Mouse (Mus musculus): Measurements from ENCODE around the gene Cisd1. TPM values are rescaled to one million over a fixed set of nuclear protein-coding genes. Genes with fewer than 3 reads are reported as not detected.

Cisd1 gene
- polyA plus RNA-seq, 1 experiment from 2014 or later, result 93.7 TPM

- H3K9me3 ChIP-seq (ENCODE audit: low read depth, low read length), result no peaks in the 10 kb centered on the region
- TF ChIP-seq CTCF (IDR thresholded peaks at IDR 0.05; ENCODE audit: low read depth), result no peak
Observed at GRCm38 (mm10) chr10:71337733-71338132, 7.0 kb downstream of the Cisd1 start.

GRCm38 (mm10) chr10:71332859-71333258, 11.9 kb downstream of the Cisd1 start:
- WGBS, result 90% methylated on average over 9 of the region's 9 CpGs
- Histone ChIP-seq H3K4me2 (no peak overlapping the region), H3K9ac (no peak overlapping the region), H3K27ac (ENCODE audit: low read depth) (no peak overlapping the region), H3K4me1 (ENCODE audit: insufficient read depth) (no peaks in the 10 kb centered on the region), H3K27me3 (ENCODE audit: insufficient read depth, low read length) (no peaks in the 10 kb centered on the region), H3K36me3 (ENCODE audit: insufficient read depth) (peaks cover 39% of the 10 kb centered on the region), H3K4me3 (ENCODE audit: low read depth, low read length) (no peak overlapping the region), H3K9me3 (ENCODE audit: low read depth, low read length) (no peaks in the 10 kb centered on the region)
- DNase-seq (no peak), ATAC-seq (ENCODE audit: insufficient read depth) (no peak)
- no peak for TF ChIP-seq CTCF (IDR thresholded peaks at IDR 0.05; ENCODE audit: low read depth)

More at GRCm38 (mm10) chr10:71337733-71338132, 7.0 kb downstream of the Cisd1 start:
- H3K4me3 ChIP-seq (ENCODE audit: low read depth, low read length), result no peak overlapping the region
- H3K4me1 ChIP-seq (ENCODE audit: insufficient read depth), result peaks cover 2% of the 10 kb centered on the region; the same call in 1 of the 2 replicates
- no peak overlapping the region for H3K27ac ChIP-seq (ENCODE audit: low read depth)
- no peak overlapping the region for H3K9ac ChIP-seq
- DNase-seq, result no peak
- H3K36me3 ChIP-seq (ENCODE audit: insufficient read depth), result peaks cover 22% of the 10 kb centered on the region
- WGBS, result 78% methylated on average over 2 of the region's 2 CpGs
- no peak overlapping the region for H3K4me2 ChIP-seq
- no peaks in the 10 kb centered on the region for H3K27me3 ChIP-seq (ENCODE audit: insufficient read depth, low read length)
- no peak for ATAC-seq (ENCODE audit: insufficient read depth)

GRCm38 (mm10) chr10:71332376-71332775, 12.4 kb downstream of the Cisd1 start:
- Histone ChIP-seq H3K9ac (no peak overlapping the region), H3K27me3 (ENCODE audit: insufficient read depth, low read length) (no peaks in the 10 kb centered on the region), H3K9me3 (ENCODE audit: low read depth, low read length) (no peaks in the 10 kb centered on the region), H3K36me3 (ENCODE audit: insufficient read depth) (peaks cover 39% of the 10 kb centered on the region), H3K4me2 (no peak overlapping the region), H3K4me1 (ENCODE audit: insufficient read depth) (no peaks in the 10 kb centered on the region), H3K4me3 (ENCODE audit: low read depth, low read length) (no peak overlapping the region), H3K27ac (ENCODE audit: low read depth) (no peak overlapping the region)
- 89% methylated on average over 4 of the region's 4 CpGs for WGBS
- ATAC-seq (ENCODE audit: insufficient read depth), result no peak
- no peak for DNase-seq
- peak; percentile 30; the same call in 1 of the 2 replicates for TF ChIP-seq CTCF (IDR thresholded peaks at IDR 0.05; ENCODE audit: low read depth)

- ATAC-seq (ENCODE audit: insufficient read depth), result no peak
- WGBS, result 93% methylated on average over 7 of the region's 7 CpGs
Observed at GRCm38 (mm10) chr10:71331908-71332307, 12.8 kb downstream of the Cisd1 start.

GRCm38 (mm10) chr10:71330070-71330469, 14.7 kb downstream of the Cisd1 start:
- Histone ChIP-seq H3K4me2 (no peak overlapping the region), H3K4me3 (ENCODE audit: low read depth, low read length) (no peak overlapping the region), H3K36me3 (ENCODE audit: insufficient read depth) (peaks cover 26% of the 10 kb centered on the region), H3K27ac (ENCODE audit: low read depth) (no peak overlapping the region), H3K9ac (no peak overlapping the region), H3K9me3 (ENCODE audit: low read depth, low read length) (no peaks in the 10 kb centered on the region), H3K4me1 (ENCODE audit: insufficient read depth) (no peaks in the 10 kb centered on the region), H3K27me3 (ENCODE audit: insufficient read depth, low read length) (no peaks in the 10 kb centered on the region)
- WGBS, result 90% methylated on average over 12 of the region's 12 CpGs
- no peak for DNase-seq
- ATAC-seq (ENCODE audit: insufficient read depth), result no peak
- TF ChIP-seq CTCF (IDR thresholded peaks at IDR 0.05; ENCODE audit: low read depth), result no peak

More at GRCm38 (mm10) chr10:71331908-71332307, 12.8 kb downstream of the Cisd1 start:
- DNase-seq, result no peak
- peaks cover 39% of the 10 kb centered on the region for H3K36me3 ChIP-seq (ENCODE audit: insufficient read depth)
- no peak overlapping the region for H3K4me2 ChIP-seq
- H3K27me3 ChIP-seq (ENCODE audit: insufficient read depth, low read length), result no peaks in the 10 kb centered on the region
- H3K4me1 ChIP-seq (ENCODE audit: insufficient read depth), result no peaks in the 10 kb centered on the region
- H3K27ac ChIP-seq (ENCODE audit: low read depth), result no peak overlapping the region
- no peak overlapping the region for H3K4me3 ChIP-seq (ENCODE audit: low read depth, low read length)
- H3K9me3 ChIP-seq (ENCODE audit: low read depth, low read length), result no peaks in the 10 kb centered on the region
- no peak overlapping the region for H3K9ac ChIP-seq
- TF ChIP-seq CTCF (IDR thresholded peaks at IDR 0.05; ENCODE audit: low read depth), result no peak

GRCm38 (mm10) chr10:71329295-71329694, 15.5 kb downstream of the Cisd1 start:
- no peak overlapping the region for H3K4me3 ChIP-seq (ENCODE audit: low read depth, low read length)
- ATAC-seq (ENCODE audit: insufficient read depth) (no peak), DNase-seq (no peak)
- no peak for TF ChIP-seq CTCF (IDR thresholded peaks at IDR 0.05; ENCODE audit: low read depth)
- no peak overlapping the region for H3K4me2 ChIP-seq
- H3K4me1 ChIP-seq (ENCODE audit: insufficient read depth), result no peaks in the 10 kb centered on the region
- no peak overlapping the region for H3K27ac ChIP-seq (ENCODE audit: low read depth)
- H3K9me3 ChIP-seq (ENCODE audit: low read depth, low read length), result no peaks in the 10 kb centered on the region
- no peaks in the 10 kb centered on the region for H3K27me3 ChIP-seq (ENCODE audit: insufficient read depth, low read length)
- no peak overlapping the region for H3K9ac ChIP-seq
- peaks cover 20% of the 10 kb centered on the region for H3K36me3 ChIP-seq (ENCODE audit: insufficient read depth)
- WGBS, result 91% methylated on average over 6 of the region's 6 CpGs

- Histone ChIP-seq H3K4me1 (ENCODE audit: insufficient read depth) (no peaks in the 10 kb centered on the region), H3K27me3 (ENCODE audit: insufficient read depth, low read length) (no peaks in the 10 kb centered on the region), H3K9ac (no peak overlapping the region), H3K36me3 (ENCODE audit: insufficient read depth) (peaks cover 20% of the 10 kb centered on the region), H3K27ac (ENCODE audit: low read depth) (no peak overlapping the region), H3K9me3 (ENCODE audit: low read depth, low read length) (no peaks in the 10 kb centered on the region), H3K4me3 (ENCODE audit: low read depth, low read length) (no peak overlapping the region), H3K4me2 (no peak overlapping the region)
- DNase-seq (no peak), ATAC-seq (ENCODE audit: insufficient read depth) (no peak)
- no peak for TF ChIP-seq CTCF (IDR thresholded peaks at IDR 0.05; ENCODE audit: low read depth)
- whole genome bisulfite sequencing, result 74% methylated on average over 5 of the region's 5 CpGs
Observed at GRCm38 (mm10) chr10:71328870-71329269, 15.9 kb downstream of the Cisd1 start.

- Histone ChIP-seq H3K4me3 (ENCODE audit: low read depth, low read length) (no peak overlapping the region), H3K27me3 (ENCODE audit: insufficient read depth, low read length) (no peaks in the 10 kb centered on the region), H3K9me3 (ENCODE audit: low read depth, low read length) (no peaks in the 10 kb centered on the region), H3K4me1 (ENCODE audit: insufficient read depth) (no peaks in the 10 kb centered on the region), H3K9ac (no peak overlapping the region), H3K36me3 (ENCODE audit: insufficient read depth) (peaks cover 17% of the 10 kb centered on the region), H3K27ac (ENCODE audit: low read depth) (no peak overlapping the region), H3K4me2 (no peak overlapping the region)
- ATAC-seq (ENCODE audit: insufficient read depth) (no peak), DNase-seq (no peak)
- WGBS, result 84% methylated on average over 6 of the region's 6 CpGs
- no peak for TF ChIP-seq CTCF (IDR thresholded peaks at IDR 0.05; ENCODE audit: low read depth)
Observed at GRCm38 (mm10) chr10:71328382-71328781, 16.4 kb downstream of the Cisd1 start.

All from lung, embryonic 14.5 days (tissue).